ENCODE assay signal across 8 mouse cellular contexts in the genomic region with DNA sequence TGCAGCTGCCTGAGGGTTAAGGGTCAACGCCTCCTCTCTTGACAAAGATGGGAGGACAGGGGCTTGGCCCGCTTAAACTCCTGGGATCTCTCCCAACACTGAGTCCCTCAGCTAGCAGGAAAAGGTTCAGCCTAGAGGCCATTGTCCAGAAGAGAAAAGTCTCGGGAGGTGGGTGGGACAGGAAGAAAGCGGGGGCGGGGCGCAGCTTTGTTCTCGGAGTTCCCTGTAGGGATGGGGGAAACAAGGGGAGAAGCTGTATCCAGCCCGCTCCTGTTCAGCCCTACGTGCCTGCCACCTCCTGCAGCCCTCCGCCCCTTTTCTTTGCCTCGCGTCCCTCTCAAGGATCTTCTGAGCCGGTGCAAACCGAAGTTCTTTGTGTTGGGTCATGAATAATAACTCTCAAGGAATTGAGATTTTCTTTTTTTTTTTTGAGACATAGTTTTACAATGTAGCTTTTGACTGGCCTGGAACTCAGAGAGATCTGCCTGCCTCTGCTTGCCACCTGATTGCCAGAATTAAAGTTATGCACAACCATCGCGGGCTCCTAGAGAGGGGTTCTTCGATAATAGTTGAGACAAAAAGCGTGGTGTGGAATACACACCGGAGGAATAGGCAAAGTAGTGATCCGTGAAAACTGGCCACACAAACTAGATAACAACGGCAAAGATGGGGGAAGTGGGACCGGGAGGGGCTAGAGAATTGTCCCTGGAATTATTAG. TPM values are rescaled to one million over a fixed set of nuclear protein-coding genes. Genes with fewer than 3 reads are reported as not detected.
DNase-seq lines count a peak whose midpoint lies in the region; ATAC-seq and TF ChIP-seq lines count a peak whose summit lies in the region.

No protein-coding gene starts in this region.

- no peak for TF ChIP-seq CTCF in E14TG2a.4 (conservative IDR thresholded peaks at IDR 0.05; ENCODE audit: low read length)
- TF ChIP-seq CTCF in liver, embryonic 14.5 days (IDR thresholded peaks at IDR 0.05; ENCODE audit: low read depth), result no peak

- no peak for TF ChIP-seq EP300 in liver, embryonic 14.5 days (IDR thresholded peaks at IDR 0.05; ENCODE audit: low read depth)

- WGBS in embryonic facial prominence, embryonic 15.5 days, result 2% methylated on average over 22 of the region's 22 CpGs
- WGBS in heart, embryonic 10.5 days, result 3% methylated on average over 22 of the region's 22 CpGs
- WGBS in liver, embryonic 14.5 days (ENCODE audit: insufficient replicate concordance), result 6% methylated on average over 22 of the region's 22 CpGs
- WGBS in neural tube, embryonic 11.5 days, result 2% methylated on average over 22 of the region's 22 CpGs

- peak overlapping the region; percentile 87 for H3K27ac ChIP-seq in embryonic facial prominence, embryonic 15.5 days (replicated peaks)
- peak overlapping the region; percentile 97 for H3K27ac ChIP-seq in heart, embryonic 10.5 days
- H3K27ac ChIP-seq in liver, embryonic 14.5 days, result peak overlapping the region; percentile 20; the same call in 1 of the 2 replicates
- H3K27ac ChIP-seq in neural tube, embryonic 11.5 days (ENCODE audit: low read depth, low read length), result peak overlapping the region; percentile 89

- peak; percentile 39; the same call in 1 of the 2 replicates for ATAC-seq in embryonic facial prominence, embryonic 15.5 days (ENCODE audit: insufficient number of reproducible peaks, low FRiP score, low TSS enrichment, low read depth)
- peak; percentile 17 for ATAC-seq in liver, embryonic 14.5 days (ENCODE audit: insufficient read depth)
- peak; percentile 48 for ATAC-seq in neural tube, embryonic 11.5 days (ENCODE audit: insufficient read depth, low FRiP score, low TSS enrichment)

- H3K9me3 ChIP-seq in E14TG2a.4 (ENCODE audit: low read length), result no peaks in the 10 kb centered on the region
- no peaks in the 10 kb centered on the region for H3K9me3 ChIP-seq in embryonic facial prominence, embryonic 15.5 days (replicated peaks)
- H3K9me3 ChIP-seq in heart, embryonic 10.5 days, result no peaks in the 10 kb centered on the region
- H3K9me3 ChIP-seq in liver, embryonic 14.5 days (ENCODE audit: control insufficient read depth, low read length), result no peaks in the 10 kb centered on the region
- H3K9me3 ChIP-seq in neural tube, embryonic 11.5 days (ENCODE audit: control insufficient read depth, low read length), result no peaks in the 10 kb centered on the region

- 0 out of 2 replicates have a peak overlapping the region, but pooled peaks have one; percentile 26 for H3K9ac ChIP-seq in embryonic facial prominence, embryonic 15.5 days
- peak overlapping the region; percentile 10 for H3K9ac ChIP-seq in liver, embryonic 14.5 days (replicated peaks)
- H3K9ac ChIP-seq in neural tube, embryonic 11.5 days (ENCODE audit: low read length), result peak overlapping the region; percentile 88

- peaks cover 20% of the 10 kb centered on the region for H3K36me3 ChIP-seq in E14TG2a.4 (ENCODE audit: insufficient read depth, low read length)
- H3K36me3 ChIP-seq in embryonic facial prominence, embryonic 15.5 days, result no peaks in the 10 kb centered on the region
- H3K36me3 ChIP-seq in heart, embryonic 10.5 days, result peaks cover 12% of the 10 kb centered on the region
- H3K36me3 ChIP-seq in liver, embryonic 14.5 days (replicated peaks; ENCODE audit: control insufficient read depth, insufficient read depth, low read depth), result no peaks in the 10 kb centered on the region
- H3K36me3 ChIP-seq in neural tube, embryonic 11.5 days (ENCODE audit: control insufficient read depth, insufficient read depth, low read length), result no peaks in the 10 kb centered on the region

- peak; percentile 82 for DNase-seq in adrenal gland, postnatal 14 days
- peak; percentile 88 for DNase-seq in heart, embryonic 10.5 days (ENCODE audit: low spot score)
- DNase-seq in kidney, adult 8-10 months, result peak; percentile 56 to 67
- DNase-seq in liver, embryonic 14.5 days (ENCODE audit: low read depth in 3 of 3, low spot score in 3 of 3), result no peak
- DNase-seq in neural tube, embryonic 11.5 days (ENCODE audit: low spot score), result peak; percentile 82
- DNase-seq in urinary bladder, postnatal 14 days (ENCODE audit: low spot score), result peak; percentile 74

- peak overlapping the region; percentile 74 for H3K4me2 ChIP-seq in embryonic facial prominence, embryonic 15.5 days (replicated peaks)
- peak overlapping the region; percentile 94 for H3K4me2 ChIP-seq in liver, embryonic 14.5 days (ENCODE audit: low read depth)
- H3K4me2 ChIP-seq in neural tube, embryonic 11.5 days (ENCODE audit: low read depth), result peak overlapping the region; percentile 56

- H3K4me1 ChIP-seq in E14TG2a.4 (replicated peaks; ENCODE audit: low read depth, low read length), result peaks cover 57% of the 10 kb centered on the region
- H3K4me1 ChIP-seq in embryonic facial prominence, embryonic 15.5 days, result peaks cover 37% of the 10 kb centered on the region
- peaks cover 45% of the 10 kb centered on the region for H3K4me1 ChIP-seq in heart, embryonic 10.5 days
- H3K4me1 ChIP-seq in liver, embryonic 14.5 days (replicated peaks; ENCODE audit: control insufficient read depth in 2 of 2, insufficient read depth in 2 of 2, low read length in 1 of 2), result peaks cover 8 to 14% of the 10 kb centered on the region in 2 experiments
- H3K4me1 ChIP-seq in neural tube, embryonic 11.5 days (ENCODE audit: control insufficient read depth, insufficient read depth, low read length), result peaks cover 22% of the 10 kb centered on the region

- H3K27me3 ChIP-seq in E14TG2a.4 (ENCODE audit: insufficient read depth, low read length), result peaks cover 9% of the 10 kb centered on the region
- H3K27me3 ChIP-seq in embryonic facial prominence, embryonic 15.5 days, result no peaks in the 10 kb centered on the region
- no peaks in the 10 kb centered on the region for H3K27me3 ChIP-seq in heart, embryonic 10.5 days (ENCODE audit: insufficient read depth, poor library complexity, severe bottlenecking)
- H3K27me3 ChIP-seq in liver, embryonic 14.5 days (ENCODE audit: control insufficient read depth, insufficient read depth, low read length), result no peaks in the 10 kb centered on the region
- H3K27me3 ChIP-seq in neural tube, embryonic 11.5 days (ENCODE audit: control insufficient read depth, insufficient read depth, low read length), result no peaks in the 10 kb centered on the region

- peak overlapping the region; percentile 91 for H3K4me3 ChIP-seq in E14TG2a.4 (replicated peaks; ENCODE audit: low read length)
- peak overlapping the region; percentile 84 for H3K4me3 ChIP-seq in embryonic facial prominence, embryonic 15.5 days (replicated peaks)
- H3K4me3 ChIP-seq in heart, embryonic 10.5 days, result peak overlapping the region; percentile 88
- H3K4me3 ChIP-seq in liver, embryonic 14.5 days (ENCODE audit: insufficient read depth in 1 of 2, low read depth in 2 of 2, low read length in 2 of 2), result peak overlapping the region; percentile 79 to 93
- H3K4me3 ChIP-seq in neural tube, embryonic 11.5 days (ENCODE audit: low read depth, low read length), result peak overlapping the region; percentile 88

RNA-seq across cellular contexts. Expression of a gene that starts 0.6 kb away (rescaled TPM):
- 23.7 and 28.8 TPM in 2 replicates for total RNA-seq in adrenal gland, postnatal 14 days (2021)
- 56.8 and 57.1 TPM in 2 replicates for polyA plus RNA-seq in embryonic facial prominence, embryonic 15.5 days (2015; fragmentation: Nextera tagmentation; extraction: Ambion mirVana)
- 51.0 and 57.7 TPM in 2 replicates for polyA plus RNA-seq in heart, embryonic 10.5 days (2016; fragmentation: Nextera tagmentation; extraction: Ambion mirVana)
- polyA plus RNA-seq in liver, embryonic 14.5 days (2012; rRNA removed), result 12.4 and 13.2 TPM in 2 replicates
- 8.5 and 11.0 TPM in 2 replicates for polyA plus RNA-seq in liver, embryonic 14.5 days (2014; fragmentation: Nextera tagmentation; extraction: Ambion mirVana)
- 98.5 and 111 TPM in 2 replicates for polyA plus RNA-seq in neural tube, embryonic 11.5 days (2014; fragmentation: Nextera tagmentation; extraction: Ambion mirVana)

RNA-seq across cellular contexts. Expression of a gene that starts 28.1 kb away (rescaled TPM):
- total RNA-seq in adrenal gland, postnatal 14 days (2021), result 126 and 137 TPM in 2 replicates
- polyA plus RNA-seq in embryonic facial prominence, embryonic 15.5 days (2015; fragmentation: Nextera tagmentation; extraction: Ambion mirVana), result 76.0 and 80.4 TPM in 2 replicates
- polyA plus RNA-seq in heart, embryonic 10.5 days (2016; fragmentation: Nextera tagmentation; extraction: Ambion mirVana), result 80.4 and 103 TPM in 2 replicates
- 19.4 and 35.3 TPM in 2 replicates for polyA plus RNA-seq in liver, embryonic 14.5 days (2012; rRNA removed)
- polyA plus RNA-seq in liver, embryonic 14.5 days (2014; fragmentation: Nextera tagmentation; extraction: Ambion mirVana), result 22.5 and 25.7 TPM in 2 replicates
- polyA plus RNA-seq in neural tube, embryonic 11.5 days (2014; fragmentation: Nextera tagmentation; extraction: Ambion mirVana), result 66.4 and 75.1 TPM in 2 replicates

RNA-seq across cellular contexts. Expression of a gene that starts 29.2 kb away (rescaled TPM):
- 30.8 and 36.0 TPM in 2 replicates for total RNA-seq in adrenal gland, postnatal 14 days (2021)
- polyA plus RNA-seq in embryonic facial prominence, embryonic 15.5 days (2015; fragmentation: Nextera tagmentation; extraction: Ambion mirVana), result 15.1 and 15.3 TPM in 2 replicates
- polyA plus RNA-seq in heart, embryonic 10.5 days (2016; fragmentation: Nextera tagmentation; extraction: Ambion mirVana), result 18.1 and 21.9 TPM in 2 replicates
- 1.8 and 2.0 TPM in 2 replicates for polyA plus RNA-seq in liver, embryonic 14.5 days (2012; rRNA removed)
- polyA plus RNA-seq in liver, embryonic 14.5 days (2014; fragmentation: Nextera tagmentation; extraction: Ambion mirVana), result 1.8 and 2.5 TPM in 2 replicates
- polyA plus RNA-seq in neural tube, embryonic 11.5 days (2014; fragmentation: Nextera tagmentation; extraction: Ambion mirVana), result 16.7 and 19.0 TPM in 2 replicates

Comparison
In these comparisons a context has a peak if more than half of its experiments do, and no peak if none do; other contexts are left out.
1. DNase-seq: peak in adrenal gland, postnatal 14 days (single experiment), heart, embryonic 10.5 days (single experiment), kidney, adult 8-10 months (2 of 2), neural tube, embryonic 11.5 days (single experiment) and urinary bladder, postnatal 14 days (single experiment); none in liver, embryonic 14.5 days (0 of 3).
2. H3K27ac ChIP-seq: peak in every context shown above with its lines; median percentile 97 in heart, embryonic 10.5 days; 89 in neural tube, embryonic 11.5 days; 87 in embryonic facial prominence, embryonic 15.5 days; 20 in liver, embryonic 14.5 days.
3. H3K9ac ChIP-seq: peak in every context shown above with its lines; median percentile 88 in neural tube, embryonic 11.5 days; 26 in embryonic facial prominence, embryonic 15.5 days; 10 in liver, embryonic 14.5 days.
4. Peak in every context shown above with its lines, with median percentiles within 50 percentile points of each other: H3K4me3 ChIP-seq, ATAC-seq and H3K4me2 ChIP-seq.